Mouse (Mus musculus) thymus, adult 2 months (tissue): Measurements from ENCODE around the gene Trappc2l. TPM values are rescaled to one million over a fixed set of nuclear protein-coding genes. Genes with fewer than 3 reads are reported as not detected.
"Not testable (repeated sequence)": the region's sequence is repeated elsewhere in the genome, so short reads cannot be mapped to it uniquely, and the experiment has no call there.

Experiments
- DNase-seq: peaks from one replicate; pipeline ENCODE4 v3.0.0; 2021
- H3K27ac ChIP-seq: fragments of 200-500 bp; 2 replicates; pipeline ENCODE4 v1.5.1; 2012; ENCODE audit warnings: low read length, control low read depth; ENCODE audit not compliant: control insufficient read depth, insufficient read depth
- H3K27me3 ChIP-seq: fragments of 200-500 bp; 2 replicates; pipeline ENCODE4 v1.6.1; 2012; ENCODE audit warnings: mild to moderate bottlenecking, low read length, moderate library complexity, mixed read lengths; ENCODE audit not compliant: control insufficient read depth, insufficient read depth
- H3K36me3 ChIP-seq: fragments of 200-500 bp; 2 replicates; pipeline ENCODE4 v1.6.1; 2012; ENCODE audit warnings: mild to moderate bottlenecking, low read length, moderate library complexity; ENCODE audit not compliant: control insufficient read depth, insufficient read depth
- H3K4me1 ChIP-seq: fragments of 200-500 bp; replicated peaks from 2 replicates; pipeline ENCODE4 v1.6.1; 2012; ENCODE audit warnings: low read length; ENCODE audit not compliant: control insufficient read depth, insufficient read depth
- H3K4me3 ChIP-seq: fragments of 200-500 bp; 2 replicates; pipeline ENCODE4 v1.5.1; 2012; ENCODE audit warnings: mild to moderate bottlenecking, low read length, control low read depth, moderate library complexity; ENCODE audit not compliant: control insufficient read depth, insufficient read depth
- CTCF ChIP-seq: fragments of 200-500 bp; IDR thresholded peaks from 2 replicates; pipeline ENCODE4 v1.5.1; 2012; ENCODE audit warnings: mild to moderate bottlenecking, control low read depth, low read length, moderate library complexity, borderline replicate concordance; ENCODE audit not compliant: control insufficient read depth, poor library complexity, insufficient read depth; ENCODE audit errors: extremely low read depth
- POLR2A ChIP-seq: fragments of 200-500 bp; IDR thresholded peaks from 2 replicates; pipeline ENCODE4 v1.6.1; 2012; ENCODE audit warnings: mild to moderate bottlenecking, low read length, control low read depth, moderate library complexity; ENCODE audit not compliant: control insufficient read depth, poor library complexity, insufficient read depth; ENCODE audit errors: extremely low read depth
- WGBS: fragments of 180-500 bp; shearing (Covaris S2); methylation state at CpG from one replicate; pipeline ENCODE4 v1.1.7; 2018; 5-methylcytosine and 5-hydroxymethylcytosine counted together
- polyA plus RNA-seq: library from polyadenylated mRNA; depleted of rRNA; stranded (reverse); fragments of >200 nt; gene quantifications from 2 replicates; pipeline ENCODE4 v1.2.3, GENCODE M21; 2012

Trappc2l gene
- polyA plus RNA-seq, 1 experiment = 133 TPM

DNA sequence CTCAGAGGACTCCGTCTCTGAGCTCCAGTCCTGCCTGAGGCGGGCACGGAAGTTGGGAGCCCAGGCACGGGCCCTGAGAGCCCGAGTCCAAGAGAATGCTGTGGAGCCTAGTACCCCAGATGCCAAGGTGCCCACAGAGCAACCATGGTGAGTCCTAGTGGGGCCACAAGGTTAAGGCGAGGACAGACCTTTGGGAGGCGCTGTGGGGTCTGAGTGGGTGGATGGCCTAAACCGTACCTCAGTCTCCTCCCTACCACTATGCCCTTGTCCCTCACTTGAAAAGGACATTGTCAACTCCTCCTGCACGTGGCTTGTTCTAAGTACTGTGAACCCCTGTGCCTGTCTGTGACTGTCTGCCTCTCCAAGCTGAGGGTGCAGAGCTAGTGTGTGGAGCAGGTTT lies 42.1 kb upstream of the Trappc2l start:
- Histone ChIP-seq H3K4me3 (peak overlapping the region; percentile 21), H3K4me1 (peaks cover 24% of the 10 kb centered on the region), H3K27me3 (no peaks in the 10 kb centered on the region), H3K36me3 (peaks cover 24% of the 10 kb centered on the region), H3K27ac (no peak overlapping the region)
- peak; percentile 32 for DNase-seq
- TF ChIP-seq CTCF (no peak), POLR2A (no peak)
- 87% methylated on average over 9 of the region's 9 CpGs for WGBS

DNA sequence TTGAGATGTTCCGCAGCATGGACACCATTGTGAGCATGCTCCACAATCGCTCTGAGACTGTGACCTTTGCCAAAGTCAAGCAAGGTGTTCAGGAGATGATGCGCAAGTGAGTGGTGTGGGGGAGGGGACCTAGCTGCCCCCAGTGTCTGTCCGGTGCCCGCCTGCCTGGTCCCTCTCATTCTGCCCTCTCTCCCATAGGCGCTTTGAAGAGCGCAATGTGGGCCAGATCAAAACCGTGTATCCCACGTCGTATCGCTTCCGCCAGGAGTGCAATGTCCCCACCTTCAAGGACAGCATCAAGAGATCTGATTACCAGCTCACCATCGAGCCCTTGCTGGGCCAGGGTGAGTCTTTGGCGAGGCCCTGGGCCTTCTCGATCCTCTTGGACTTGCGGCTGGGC lies 41.4 kb upstream of the Trappc2l start:
- Histone ChIP-seq H3K27ac (no peak overlapping the region), H3K27me3 (no peaks in the 10 kb centered on the region), H3K4me1 (peaks cover 24% of the 10 kb centered on the region), H3K36me3 (peaks cover 24% of the 10 kb centered on the region), H3K4me3 (no peak overlapping the region)
- 98% methylated on average over 16 of the region's 16 CpGs for WGBS
- TF ChIP-seq POLR2A (no peak), CTCF (no peak)
- no peak for DNase-seq

DNA sequence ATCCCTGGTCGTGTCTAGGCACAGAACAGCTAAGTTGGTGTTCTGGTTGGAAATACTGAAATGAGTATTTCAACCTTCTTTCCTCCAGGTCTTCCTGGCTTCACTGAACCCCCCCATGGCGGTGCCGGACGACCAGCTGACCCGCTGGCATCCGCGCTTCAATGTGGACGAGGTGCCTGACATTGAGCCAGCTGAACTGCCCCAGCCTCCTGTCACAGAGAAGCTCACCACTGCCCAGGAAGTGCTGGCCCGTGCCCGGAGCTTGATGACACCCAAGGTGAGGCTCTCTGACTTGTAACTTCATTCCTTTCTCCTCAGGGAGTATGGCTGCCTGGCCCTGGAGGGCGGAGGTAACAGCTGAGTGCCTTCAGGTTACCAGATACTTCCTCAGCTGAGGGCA lies 40.3 kb upstream of the Trappc2l start:
- no peak overlapping the region for H3K27ac ChIP-seq
- 96% methylated on average over 11 of the region's 11 CpGs for WGBS
- H3K27me3 ChIP-seq = no peaks in the 10 kb centered on the region
- no peak overlapping the region for H3K4me3 ChIP-seq
- H3K36me3 ChIP-seq = peaks cover 24% of the 10 kb centered on the region
- DNase-seq = no peak
- H3K4me1 ChIP-seq = peaks cover 33% of the 10 kb centered on the region
- TF ChIP-seq POLR2A (no peak), CTCF (no peak)

DNA sequence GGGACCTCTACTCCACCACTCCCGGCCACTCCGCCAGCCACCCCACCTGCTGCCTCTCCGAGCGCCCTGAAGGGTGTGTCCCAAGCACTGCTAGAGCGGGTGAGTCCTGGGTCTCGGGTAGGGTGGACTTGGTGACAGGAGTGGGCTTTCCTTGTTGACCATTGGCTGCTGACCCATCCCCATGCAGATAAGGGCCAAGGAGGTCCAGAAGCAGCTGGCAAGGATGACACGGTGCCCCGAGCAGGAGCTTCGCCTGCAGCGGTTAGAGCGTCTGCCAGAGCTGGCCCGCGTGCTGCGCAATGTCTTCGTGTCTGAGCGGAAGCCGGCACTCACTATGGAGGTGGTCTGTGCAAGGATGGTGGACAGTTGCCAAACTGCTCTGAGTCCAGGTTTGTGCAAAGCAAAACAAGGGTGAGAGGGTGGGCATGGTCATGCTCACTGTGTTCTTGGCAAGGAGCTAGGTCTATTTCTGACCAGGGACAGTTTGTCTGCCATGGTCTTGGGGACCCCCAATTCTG lies 39.6 kb upstream of the Trappc2l start:
- 98% methylated on average over 17 of the region's 17 CpGs for WGBS
- DNase-seq = no peak
- peaks cover 24% of the 10 kb centered on the region for H3K36me3 ChIP-seq
- no peaks in the 10 kb centered on the region for H3K27me3 ChIP-seq
- TF ChIP-seq CTCF = no peak
- no peak for TF ChIP-seq POLR2A
- H3K27ac ChIP-seq = no peak overlapping the region
- no peak overlapping the region for H3K4me3 ChIP-seq
- H3K4me1 ChIP-seq = peaks cover 36% of the 10 kb centered on the region

DNA sequence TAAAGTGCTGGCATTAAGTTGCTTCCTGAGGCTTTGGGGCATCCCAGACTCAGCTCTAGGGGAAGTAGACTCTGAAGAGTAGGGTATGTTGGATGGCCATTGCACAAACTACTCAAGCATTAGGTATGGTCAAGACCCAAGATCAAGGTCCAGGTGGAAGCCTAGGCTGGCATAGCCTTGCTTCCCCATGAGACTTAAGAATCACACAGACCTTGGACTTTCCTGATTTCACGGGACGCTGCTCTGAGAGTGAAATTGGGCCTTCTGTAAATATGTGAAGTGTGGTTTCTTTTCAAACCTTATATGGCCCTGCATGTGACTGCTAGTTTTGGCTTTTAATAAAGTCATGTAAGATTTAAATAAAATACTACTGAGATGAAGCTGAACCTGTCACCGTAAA lies 38.7 kb upstream of the Trappc2l start:
- Histone ChIP-seq H3K27ac (no peak overlapping the region), H3K27me3 (no peaks in the 10 kb centered on the region), H3K36me3 (peaks cover 24% of the 10 kb centered on the region), H3K4me1 (peaks cover 30% of the 10 kb centered on the region), H3K4me3 (no peak overlapping the region)
- WGBS = 96% methylated on average over 3 of the region's 3 CpGs
- no peak for DNase-seq
- TF ChIP-seq POLR2A = no peak
- no peak for TF ChIP-seq CTCF

DNA sequence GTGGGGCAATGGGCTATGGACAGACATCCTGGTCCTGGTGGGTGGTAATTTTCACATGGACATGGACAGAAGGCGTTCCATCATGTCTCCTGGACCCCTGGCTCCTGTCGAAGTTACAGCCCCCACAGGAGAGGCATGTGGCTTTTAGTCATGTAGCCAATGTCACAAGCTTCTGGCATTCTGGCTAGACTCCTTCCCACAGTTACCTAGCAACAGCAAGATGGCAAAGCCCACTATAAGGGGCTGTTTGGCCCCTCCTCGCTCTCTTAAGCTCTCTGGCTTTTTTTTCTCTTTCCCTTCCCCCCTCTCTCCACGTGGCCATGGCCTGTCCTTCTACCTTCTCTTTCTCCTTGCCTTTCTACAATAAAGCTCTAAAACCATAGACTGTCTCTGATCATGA lies 38.3 kb upstream of the Trappc2l start:
- WGBS = 80% methylated on average over 4 of the region's 4 CpGs

DNA sequence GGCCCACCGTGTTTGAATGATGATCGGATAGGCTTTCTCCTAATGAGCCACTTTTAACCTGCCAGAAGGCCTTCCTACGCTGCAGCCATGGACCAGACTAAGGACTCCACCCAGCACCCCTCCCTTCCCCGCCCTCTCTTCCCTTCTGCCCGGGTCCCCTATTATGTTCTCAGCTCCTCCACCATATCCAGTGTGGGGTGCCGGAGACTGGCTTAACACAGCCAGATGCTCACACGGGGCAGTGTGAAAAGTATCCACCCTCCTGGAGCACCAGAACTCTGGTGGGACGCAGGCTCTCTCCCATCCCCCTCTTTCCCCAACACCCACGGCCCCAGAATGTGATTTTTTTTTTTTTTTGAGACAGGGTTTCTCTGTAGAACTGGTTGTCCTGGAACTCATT lies 37.9 kb upstream of the Trappc2l start:
- no peak for DNase-seq
- Histone ChIP-seq H3K36me3 (peaks cover 24% of the 10 kb centered on the region), H3K4me3 (no peak overlapping the region), H3K27ac (no peak overlapping the region), H3K27me3 (no peaks in the 10 kb centered on the region), H3K4me1 (peaks cover 30% of the 10 kb centered on the region)
- TF ChIP-seq POLR2A (no peak), CTCF (no peak)
- WGBS = 88% methylated on average over 9 of the region's 9 CpGs

More for the DNA sequence above, 38.3 kb upstream of the Trappc2l start:
- not testable (repeated sequence) for H3K27ac ChIP-seq, DNase-seq, H3K27me3 ChIP-seq, H3K4me3 ChIP-seq
- H3K36me3 ChIP-seq = peaks cover 24% of the 10 kb centered on the region
- peaks cover 30% of the 10 kb centered on the region for H3K4me1 ChIP-seq
